Mouse (Mus musculus) brain, embryonic 14.5 days (tissue): Measurements from ENCODE around the gene Vwa1. TPM values are rescaled to one million over a fixed set of nuclear protein-coding genes. Genes with fewer than 3 reads are reported as not detected.
"Not testable (repeated sequence)": the region's sequence is repeated elsewhere in the genome, so short reads cannot be mapped to it uniquely, and the experiment has no call there.

Source experiments
- DNase-seq: peaks from one replicate; pipeline ENCODE4 v3.0.0-alpha.2; 2011; ENCODE audit warnings: low read depth
- CTCF ChIP-seq: fragments of 200-500 bp; IDR thresholded peaks from 2 replicates; pipeline ENCODE4 v1.5.1; 2012; ENCODE audit warnings: inconsistent platforms, mild to moderate bottlenecking, moderate library complexity, borderline replicate concordance; ENCODE audit not compliant: insufficient read depth, insufficient read length; ENCODE audit errors: extremely low read depth
- POLR2A ChIP-seq: fragments of 200-500 bp; IDR thresholded peaks from 2 replicates; pipeline ENCODE4 v1.6.1; 2012; ENCODE audit warnings: mild to moderate bottlenecking, inconsistent platforms, borderline replicate concordance; ENCODE audit not compliant: poor library complexity, insufficient read depth, insufficient read length, severe bottlenecking; ENCODE audit errors: extremely low read depth
- polyA plus RNA-seq: library from polyadenylated mRNA; depleted of rRNA; stranded (reverse); fragments of >200 nt; gene quantifications from 2 replicates; pipeline ENCODE4 v1.2.3, GENCODE M21; 2012

Gene Vwa1
- polyA plus RNA-seq, 1 experiment, result 25.3 TPM

- TF ChIP-seq CTCF (peak; percentile 32; the same call in 1 of the 2 replicates), POLR2A (no peak)
- peak; percentile 25 for DNase-seq
Measured at GRCm38 (mm10) chr4:155759862-155760612, 14.5 kb downstream of the Vwa1 start.

GRCm38 (mm10) chr4:155757011-155757410, 17.5 kb downstream of the Vwa1 start:
- DNase-seq, result no peak
- TF ChIP-seq POLR2A, result no peak
- no peak for TF ChIP-seq CTCF

- TF ChIP-seq POLR2A (no peak), CTCF (no peak)
- DNase-seq, result no peak
Measured at GRCm38 (mm10) chr4:155746575-155747490, 27.7 kb downstream of the Vwa1 start.

- no peak for DNase-seq
- TF ChIP-seq POLR2A (no peak), CTCF (no peak)
Measured at GRCm38 (mm10) chr4:155746036-155746548, 28.4 kb downstream of the Vwa1 start.

- no peak for TF ChIP-seq CTCF
- no peak for TF ChIP-seq POLR2A
- no peak for DNase-seq
Measured at GRCm38 (mm10) chr4:155745136-155745535, 29.4 kb downstream of the Vwa1 start.

- TF ChIP-seq POLR2A (no peak), CTCF (no peak)
- no peak for DNase-seq
Measured at GRCm38 (mm10) chr4:155744474-155744873, 30.0 kb downstream of the Vwa1 start.

- no peak for DNase-seq
- TF ChIP-seq CTCF, result no peak
- TF ChIP-seq POLR2A, result no peak
Measured at GRCm38 (mm10) chr4:155742684-155743083, 31.8 kb downstream of the Vwa1 start.

GRCm38 (mm10) chr4:155740681-155741080, 33.8 kb downstream of the Vwa1 start:
- DNase-seq, result not testable (repeated sequence)

- DNase-seq, result peak; percentile 48
- TF ChIP-seq CTCF, result no peak
- TF ChIP-seq POLR2A, result no peak
Measured at GRCm38 (mm10) chr4:155739741-155740636, 34.5 kb downstream of the Vwa1 start.

GRCm38 (mm10) chr4:155739152-155739551, 35.3 kb downstream of the Vwa1 start:
- DNase-seq, result no peak
- no peak for TF ChIP-seq POLR2A
- no peak for TF ChIP-seq CTCF

GRCm38 (mm10) chr4:155738262-155738661, 36.2 kb downstream of the Vwa1 start:
- no peak for DNase-seq
- TF ChIP-seq CTCF (no peak), POLR2A (no peak)
